Mouse (Mus musculus): ENCODE results near the gene Olfr955. TPM values are rescaled to one million over a fixed set of nuclear protein-coding genes. Genes with fewer than 3 reads are reported as not detected.

The Olfr955 gene
- polyA plus RNA-seq (2015; fragmentation: Nextera tagmentation; extraction: Ambion mirVana) = not detected in 2 replicates

GRCm38 (mm10) chr9:39471844-39472243, at the start of gene Olfr955:
Gene Olfr955 (minus strand): TSS chr9:39471944.
- H3K4me2 ChIP-seq (ENCODE audit: low read depth, low read length) = no peak within 1 kb of the TSS
- ATAC-seq (replicated peaks; ENCODE audit: extremely low read depth, insufficient read depth, low FRiP score) = no peak

DNA sequence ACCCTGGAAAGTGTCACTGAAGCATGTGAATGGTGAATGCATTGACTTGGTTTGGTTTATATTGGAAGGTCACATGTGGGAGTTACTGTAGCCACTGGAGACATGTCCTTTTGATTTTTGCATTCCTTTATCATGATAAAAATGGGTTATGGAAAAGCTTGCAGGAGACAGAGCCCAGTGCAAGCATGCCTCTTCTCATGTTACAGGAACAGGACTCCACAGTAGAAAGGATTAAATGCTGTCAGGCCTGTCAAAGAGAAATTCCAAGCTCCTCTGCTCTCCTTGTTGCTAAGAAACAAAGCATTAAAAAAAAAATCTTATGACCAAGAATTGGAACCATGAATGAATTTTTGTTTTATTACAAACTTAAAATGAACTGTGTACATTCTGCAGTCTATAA, 46.9 kb upstream of the Olfr955 start:
- no peak overlapping the region for H3K4me2 ChIP-seq (ENCODE audit: low read depth, low read length)
- H3K4me1 ChIP-seq (ENCODE audit: control insufficient read depth, insufficient read depth, low read length) = no peaks in the 10 kb centered on the region

More at GRCm38 (mm10) chr9:39471844-39472243, at the start of gene Olfr955:
- no peaks in the 10 kb centered on the region for H3K4me1 ChIP-seq (ENCODE audit: control insufficient read depth, insufficient read depth, low read length)
- H3K4me3 ChIP-seq (ENCODE audit: low read length) = no peak within 1 kb of the TSS
- H3K27ac ChIP-seq (ENCODE audit: low read length) = no peak within 1 kb of the TSS
- no peaks in the 10 kb centered on the region for H3K27me3 ChIP-seq (ENCODE audit: control insufficient read depth, insufficient read depth, low read length)
- no peaks in the 10 kb centered on the region for H3K9me3 ChIP-seq (replicated peaks; ENCODE audit: control insufficient read depth, low read length)
- no peak within 1 kb of the TSS for H3K9ac ChIP-seq (ENCODE audit: low read length)
- no peaks in the 10 kb centered on the region for H3K36me3 ChIP-seq (ENCODE audit: control insufficient read depth, insufficient read depth)
- WGBS = 39% methylated on average over 1 of the region's 1 CpGs

GRCm38 (mm10) chr9:39515531-39515930, 43.8 kb upstream of the Olfr955 start, which contains the start of gene Olfr957:
Gene Olfr957 (minus strand): TSS chr9:39515809.
- Histone ChIP-seq H3K27ac (ENCODE audit: low read length) (no peak within 1 kb of the TSS), H3K9ac (ENCODE audit: low read length) (no peak within 1 kb of the TSS), H3K27me3 (ENCODE audit: control insufficient read depth, insufficient read depth, low read length) (no peaks in the 10 kb centered on the region), H3K4me3 (ENCODE audit: low read length) (no peak within 1 kb of the TSS), H3K36me3 (ENCODE audit: control insufficient read depth, insufficient read depth) (no peaks in the 10 kb centered on the region), H3K4me1 (ENCODE audit: control insufficient read depth, insufficient read depth, low read length) (no peaks in the 10 kb centered on the region), H3K4me2 (ENCODE audit: low read depth, low read length) (no peak within 1 kb of the TSS), H3K9me3 (replicated peaks; ENCODE audit: control insufficient read depth, low read length) (no peaks in the 10 kb centered on the region)
- no peak for ATAC-seq (replicated peaks; ENCODE audit: extremely low read depth, insufficient read depth, low FRiP score)
- 60% methylated on average over 3 of the region's 3 CpGs for WGBS

More for the DNA sequence above, 46.9 kb upstream of the Olfr955 start:
- H3K27ac ChIP-seq (ENCODE audit: low read length) = no peak overlapping the region
- H3K9me3 ChIP-seq (replicated peaks; ENCODE audit: control insufficient read depth, low read length) = no peaks in the 10 kb centered on the region
- H3K36me3 ChIP-seq (ENCODE audit: control insufficient read depth, insufficient read depth) = no peaks in the 10 kb centered on the region
- ATAC-seq (replicated peaks; ENCODE audit: extremely low read depth, insufficient read depth, low FRiP score) = no peak
- H3K4me3 ChIP-seq (ENCODE audit: low read length) = no peak overlapping the region
- no peak overlapping the region for H3K9ac ChIP-seq (ENCODE audit: low read length)
- H3K27me3 ChIP-seq (ENCODE audit: control insufficient read depth, insufficient read depth, low read length) = no peaks in the 10 kb centered on the region

DNA sequence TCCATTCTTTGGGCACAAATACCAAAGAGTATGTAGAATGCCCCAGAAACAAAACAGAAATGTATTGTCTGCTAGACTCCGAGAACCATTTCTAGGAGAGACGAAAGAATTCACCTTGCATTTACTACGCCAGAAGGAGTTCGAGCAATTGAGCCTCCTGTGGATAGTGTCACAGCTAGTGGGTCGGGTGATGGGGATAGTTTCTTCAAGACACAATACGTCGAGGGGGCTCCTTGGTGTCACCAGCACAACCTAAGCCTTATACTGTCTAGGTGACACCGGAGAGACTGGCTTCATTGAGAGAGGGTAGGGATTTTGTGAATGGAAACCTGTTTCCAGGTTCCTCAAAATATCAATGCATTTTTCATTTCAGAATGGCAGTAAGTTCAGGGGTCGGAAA, 37.7 kb upstream of the Olfr955 start:
- Histone ChIP-seq H3K9me3 (replicated peaks; ENCODE audit: control insufficient read depth, low read length) (no peaks in the 10 kb centered on the region), H3K36me3 (ENCODE audit: control insufficient read depth, insufficient read depth) (no peaks in the 10 kb centered on the region), H3K4me1 (ENCODE audit: control insufficient read depth, insufficient read depth, low read length) (no peaks in the 10 kb centered on the region), H3K4me2 (ENCODE audit: low read depth, low read length) (no peak overlapping the region), H3K4me3 (ENCODE audit: low read length) (no peak overlapping the region), H3K27ac (ENCODE audit: low read length) (no peak overlapping the region), H3K9ac (ENCODE audit: low read length) (no peak overlapping the region), H3K27me3 (ENCODE audit: control insufficient read depth, insufficient read depth, low read length) (no peaks in the 10 kb centered on the region)
- 72% methylated on average over 9 of the region's 9 CpGs for WGBS
- ATAC-seq (replicated peaks; ENCODE audit: extremely low read depth, insufficient read depth, low FRiP score) = no peak

DNA sequence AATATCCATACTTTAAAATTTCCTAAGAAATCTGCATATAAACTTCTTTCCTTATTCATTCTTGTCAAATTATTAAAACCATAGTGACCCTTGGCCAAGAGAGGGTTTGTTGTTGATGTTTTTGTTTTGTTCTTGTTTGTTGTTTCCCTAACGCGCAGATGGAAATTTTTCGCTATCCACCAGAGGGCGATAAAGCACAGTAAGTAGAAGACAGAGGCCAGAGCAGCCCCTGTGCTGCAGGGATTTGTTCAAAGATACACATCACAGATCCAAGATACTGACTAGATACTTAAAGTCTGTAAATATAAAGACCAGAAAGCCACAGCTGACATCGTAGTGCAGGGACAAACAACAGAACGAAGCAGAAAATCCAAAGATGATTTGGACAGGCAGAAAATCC, 37.3 kb upstream of the Olfr955 start:
- no peak overlapping the region for H3K4me3 ChIP-seq (ENCODE audit: low read length)
- H3K36me3 ChIP-seq (ENCODE audit: control insufficient read depth, insufficient read depth) = no peaks in the 10 kb centered on the region
- no peaks in the 10 kb centered on the region for H3K27me3 ChIP-seq (ENCODE audit: control insufficient read depth, insufficient read depth, low read length)
- H3K27ac ChIP-seq (ENCODE audit: low read length) = no peak overlapping the region
- WGBS = 9% methylated on average over 6 of the region's 6 CpGs
- no peak overlapping the region for H3K9ac ChIP-seq (ENCODE audit: low read length)
- H3K4me2 ChIP-seq (ENCODE audit: low read depth, low read length) = no peak overlapping the region
- no peak for ATAC-seq (replicated peaks; ENCODE audit: extremely low read depth, insufficient read depth, low FRiP score)
- H3K4me1 ChIP-seq (ENCODE audit: control insufficient read depth, insufficient read depth, low read length) = no peaks in the 10 kb centered on the region
- no peaks in the 10 kb centered on the region for H3K9me3 ChIP-seq (replicated peaks; ENCODE audit: control insufficient read depth, low read length)

DNA sequence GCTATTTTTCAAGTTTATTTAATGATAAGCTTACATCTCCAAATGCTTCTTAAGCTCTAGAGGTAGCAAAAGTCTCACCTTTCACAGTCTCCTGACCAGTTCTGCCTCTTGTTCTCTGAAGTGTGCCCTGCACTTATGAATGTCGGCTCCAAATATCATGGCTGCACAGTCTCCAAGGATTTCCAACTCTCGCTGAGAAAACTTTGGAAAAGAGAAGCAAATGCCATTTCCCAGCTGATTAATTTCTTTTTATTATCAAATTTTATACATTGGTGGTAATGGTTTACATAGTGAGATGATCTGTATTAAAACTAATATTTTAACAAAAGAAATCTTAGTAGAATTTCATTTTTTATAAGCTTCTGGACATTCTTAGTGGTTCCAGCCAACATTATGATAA, 22.2 kb upstream of the Olfr955 start, which contains the start of gene Olfr44:
TSS of gene Olfr44 (minus strand) at position 101 of the 400 bp plus-strand sequence.
- 79% methylated on average over 2 of the region's 2 CpGs for WGBS
- Histone ChIP-seq H3K27ac (ENCODE audit: low read length) (no peak within 1 kb of the TSS), H3K9me3 (replicated peaks; ENCODE audit: control insufficient read depth, low read length) (no peaks in the 10 kb centered on the region), H3K4me2 (ENCODE audit: low read depth, low read length) (no peak within 1 kb of the TSS), H3K9ac (ENCODE audit: low read length) (no peak within 1 kb of the TSS), H3K27me3 (ENCODE audit: control insufficient read depth, insufficient read depth, low read length) (no peaks in the 10 kb centered on the region), H3K4me1 (ENCODE audit: control insufficient read depth, insufficient read depth, low read length) (no peaks in the 10 kb centered on the region), H3K4me3 (ENCODE audit: low read length) (no peak within 1 kb of the TSS), H3K36me3 (ENCODE audit: control insufficient read depth, insufficient read depth) (no peaks in the 10 kb centered on the region)
- no peak for ATAC-seq (replicated peaks; ENCODE audit: extremely low read depth, insufficient read depth, low FRiP score)

DNA sequence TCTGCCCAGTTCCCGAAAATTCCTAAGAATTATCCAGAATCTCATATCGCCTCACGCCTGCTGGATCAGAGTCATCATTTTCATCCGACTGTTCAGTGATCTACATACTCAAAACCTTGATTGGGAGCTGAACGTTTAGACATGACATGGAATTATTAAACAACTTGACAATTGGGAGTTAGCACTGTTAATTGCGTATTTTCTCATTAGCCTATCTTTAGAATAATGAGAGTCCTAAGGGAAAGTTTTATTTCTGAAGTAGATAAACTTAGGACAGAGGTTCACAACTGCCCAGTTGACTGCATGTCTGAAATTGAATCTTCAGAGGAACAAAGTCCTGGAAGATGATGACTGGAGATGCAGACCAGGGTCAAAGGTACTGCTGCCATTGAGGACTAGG, 15.3 kb downstream of the Olfr955 start, which contains the start of gene Olfr954:
TSS of gene Olfr954 (plus strand) at position 301 of the 400 bp plus-strand sequence.
- Histone ChIP-seq H3K4me2 (ENCODE audit: low read depth, low read length) (no peak within 1 kb of the TSS), H3K9me3 (replicated peaks; ENCODE audit: control insufficient read depth, low read length) (no peaks in the 10 kb centered on the region), H3K4me3 (ENCODE audit: low read length) (no peak within 1 kb of the TSS), H3K27me3 (ENCODE audit: control insufficient read depth, insufficient read depth, low read length) (no peaks in the 10 kb centered on the region), H3K36me3 (ENCODE audit: control insufficient read depth, insufficient read depth) (no peaks in the 10 kb centered on the region), H3K4me1 (ENCODE audit: control insufficient read depth, insufficient read depth, low read length) (no peaks in the 10 kb centered on the region), H3K9ac (ENCODE audit: low read length) (no peak within 1 kb of the TSS), H3K27ac (ENCODE audit: low read length) (no peak within 1 kb of the TSS)
- ATAC-seq (replicated peaks; ENCODE audit: extremely low read depth, insufficient read depth, low FRiP score) = no peak
- 76% methylated on average over 6 of the region's 6 CpGs for WGBS

GRCm38 (mm10) chr9:39427048-39427447, 44.7 kb downstream of the Olfr955 start, which contains the start of gene Olfr952:
Gene Olfr952 (minus strand): TSS chr9:39427148.
- ATAC-seq (replicated peaks; ENCODE audit: extremely low read depth, insufficient read depth, low FRiP score) = no peak
- no peaks in the 10 kb centered on the region for H3K27me3 ChIP-seq (ENCODE audit: control insufficient read depth, insufficient read depth, low read length)
- H3K9ac ChIP-seq (ENCODE audit: low read length) = no peak within 1 kb of the TSS
- H3K27ac ChIP-seq (ENCODE audit: low read length) = no peak within 1 kb of the TSS
- H3K4me2 ChIP-seq (ENCODE audit: low read depth, low read length) = no peak within 1 kb of the TSS
- H3K36me3 ChIP-seq (ENCODE audit: control insufficient read depth, insufficient read depth) = no peaks in the 10 kb centered on the region
- H3K4me3 ChIP-seq (ENCODE audit: low read length) = no peak within 1 kb of the TSS
- H3K4me1 ChIP-seq (ENCODE audit: control insufficient read depth, insufficient read depth, low read length) = no peaks in the 10 kb centered on the region
- no peaks in the 10 kb centered on the region for H3K9me3 ChIP-seq (replicated peaks; ENCODE audit: control insufficient read depth, low read length)
